Mouse (Mus musculus): ENCODE measurements around the gene Rab8b.
"Not testable (repeated sequence)": the region's sequence is repeated elsewhere in the genome, so short reads cannot be mapped to it uniquely, and the experiment has no call there.

The Rab8b gene

DNA sequence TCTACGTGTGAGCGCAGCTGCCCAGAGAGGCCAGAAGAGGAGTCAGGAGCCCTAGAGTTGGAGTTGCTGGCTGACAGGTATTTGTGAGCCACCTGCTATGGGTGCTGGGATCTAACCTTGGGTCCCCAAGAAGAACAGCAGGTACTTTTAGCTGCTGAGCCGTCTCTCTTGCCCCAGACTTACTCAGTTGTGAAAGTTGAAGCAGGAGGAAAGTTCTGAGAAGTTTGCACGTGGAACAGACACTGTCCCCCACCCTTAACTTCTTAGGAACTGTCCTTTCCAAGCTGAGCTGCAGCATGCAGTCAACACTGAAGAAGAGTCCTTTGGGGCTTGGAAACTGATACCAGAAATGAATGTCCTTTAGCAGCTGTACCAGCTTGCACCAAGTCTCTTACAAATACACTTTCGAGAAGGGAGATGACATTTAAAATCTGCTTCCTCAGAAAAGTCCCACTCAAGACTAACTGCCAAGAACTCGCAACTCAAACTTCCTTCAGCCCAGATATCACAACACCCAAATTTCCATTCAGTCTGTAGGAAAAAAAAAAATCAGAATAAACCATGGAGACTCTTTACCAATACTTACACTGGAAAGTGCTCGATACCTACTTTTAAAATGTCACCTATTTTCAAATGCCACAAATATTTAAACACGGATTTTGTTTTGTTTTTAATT, 2.1 kb downstream of the Rab8b start:
- DNase-seq (ENCODE audit: inconsistent ontology term) = no peak

DNA sequence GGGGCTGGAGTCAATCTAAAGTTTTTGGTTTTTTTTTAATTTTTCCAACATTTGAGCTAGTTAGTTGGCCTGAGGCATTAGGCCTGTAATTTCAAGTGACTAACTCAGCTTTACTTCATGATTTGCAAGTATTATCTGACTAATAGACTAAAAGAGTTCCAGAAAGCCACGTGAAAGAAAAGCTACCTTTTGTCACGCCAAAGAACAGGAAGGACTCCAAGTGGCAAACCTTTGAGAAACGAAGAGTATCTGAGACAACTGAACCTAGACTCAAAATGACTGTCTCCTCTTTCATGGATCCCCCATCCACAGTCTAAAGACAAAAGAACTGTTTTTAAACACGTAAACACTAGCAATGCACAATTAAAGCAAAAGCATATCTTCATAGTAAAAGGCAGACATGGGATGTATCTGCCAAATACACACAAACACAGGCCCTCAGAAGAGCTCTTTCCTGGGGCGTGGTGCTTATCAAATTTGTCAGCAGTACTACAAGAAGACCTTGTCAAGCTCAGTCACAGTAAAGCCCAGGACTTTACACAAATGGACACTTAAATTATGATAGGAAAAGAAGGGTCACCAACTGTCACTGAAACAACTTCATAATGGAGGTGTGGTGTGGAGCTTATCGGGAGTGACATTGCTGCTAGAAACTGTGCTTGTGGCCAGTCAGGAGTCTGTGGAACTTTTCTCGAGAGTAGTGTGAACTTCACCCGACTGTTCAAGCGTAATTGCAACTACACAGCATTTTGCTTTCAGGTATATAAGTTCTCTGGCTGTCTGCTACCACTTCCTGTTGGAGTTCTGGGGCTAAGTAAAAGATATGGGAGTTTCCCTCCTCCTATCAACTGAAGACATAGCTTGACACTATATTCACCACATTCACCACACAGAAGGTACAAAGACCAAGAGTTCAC, 3.4 kb downstream of the Rab8b start:
- DNase-seq (ENCODE audit: inconsistent ontology term) = no peak

DNA sequence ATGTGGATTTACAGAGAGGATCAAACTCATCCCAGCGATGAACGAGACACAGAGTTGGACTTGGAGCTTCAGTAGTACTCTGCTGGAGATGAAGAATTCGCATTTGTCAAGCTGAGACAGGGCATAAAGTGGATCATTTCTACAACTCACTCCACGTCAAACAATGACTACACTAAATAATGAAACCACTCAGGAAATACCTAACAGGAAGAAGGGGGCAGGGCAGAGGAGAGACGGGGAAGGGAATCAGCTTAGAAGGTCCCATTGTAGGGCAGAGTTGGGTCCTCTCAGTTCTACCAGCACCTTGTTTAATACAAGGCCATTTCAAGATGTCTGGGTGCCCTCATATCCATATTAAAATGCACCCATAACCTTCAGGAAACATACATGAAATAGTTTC, 4.1 kb downstream of the Rab8b start:
- no peak for DNase-seq (ENCODE audit: inconsistent ontology term)

- no peak for DNase-seq (ENCODE audit: inconsistent ontology term)
These were observed 4.9 kb downstream of the Rab8b start for GRCm38 (mm10) chr9:66914540-66914939.

DNA sequence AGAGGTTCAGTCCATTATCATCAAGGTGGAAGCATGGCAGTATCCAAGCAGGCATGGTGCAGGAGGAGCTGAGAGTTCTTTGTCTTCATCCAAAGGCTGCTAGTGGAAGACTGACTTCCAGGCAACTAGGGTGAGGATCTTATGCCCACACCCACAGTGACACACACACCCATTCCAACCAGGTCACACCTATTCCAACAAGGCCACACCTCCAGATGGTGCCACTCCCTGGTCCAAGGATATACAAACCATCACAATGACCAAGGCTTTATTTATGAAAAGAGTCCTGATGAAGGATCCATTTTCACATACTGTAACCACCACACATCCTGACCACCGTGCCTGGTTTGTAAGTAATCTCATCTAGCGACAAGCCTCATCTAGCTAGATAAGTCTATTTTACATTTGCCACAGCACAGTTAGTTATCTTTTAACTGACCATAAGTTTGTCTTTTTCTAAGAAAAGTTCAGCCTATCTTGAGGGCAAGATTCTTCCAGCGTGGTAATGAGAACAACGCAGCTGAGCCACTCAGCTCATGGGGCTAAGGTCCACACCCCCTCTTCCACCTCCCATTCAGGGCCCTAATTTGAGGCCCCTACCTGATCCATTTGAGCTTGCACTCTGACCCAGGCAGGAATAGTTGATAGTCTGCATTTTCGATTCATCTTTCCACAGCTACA, 6.1 kb downstream of the Rab8b start:
- not testable (repeated sequence) for DNase-seq (ENCODE audit: inconsistent ontology term)

DNA sequence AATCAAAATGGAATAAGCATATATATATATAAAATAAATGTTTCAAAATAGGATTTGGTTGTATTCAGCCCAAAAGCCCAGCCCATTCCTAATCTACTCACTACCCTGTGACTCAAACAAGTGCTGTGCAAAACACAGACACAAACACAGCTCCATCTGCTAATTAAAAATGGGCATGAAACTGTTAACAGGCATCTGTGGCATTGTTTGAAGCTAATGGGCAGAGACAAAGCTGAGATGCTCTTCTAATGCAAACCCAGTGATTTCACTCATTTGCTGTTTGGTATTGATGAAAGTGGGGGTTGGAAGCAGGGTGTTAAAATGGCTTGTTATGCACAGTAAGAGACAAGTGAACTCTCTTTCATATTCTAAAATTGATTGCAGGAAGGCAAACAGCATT, 7.2 kb downstream of the Rab8b start:
- peak; percentile 52 for DNase-seq (ENCODE audit: inconsistent ontology term)

DNA sequence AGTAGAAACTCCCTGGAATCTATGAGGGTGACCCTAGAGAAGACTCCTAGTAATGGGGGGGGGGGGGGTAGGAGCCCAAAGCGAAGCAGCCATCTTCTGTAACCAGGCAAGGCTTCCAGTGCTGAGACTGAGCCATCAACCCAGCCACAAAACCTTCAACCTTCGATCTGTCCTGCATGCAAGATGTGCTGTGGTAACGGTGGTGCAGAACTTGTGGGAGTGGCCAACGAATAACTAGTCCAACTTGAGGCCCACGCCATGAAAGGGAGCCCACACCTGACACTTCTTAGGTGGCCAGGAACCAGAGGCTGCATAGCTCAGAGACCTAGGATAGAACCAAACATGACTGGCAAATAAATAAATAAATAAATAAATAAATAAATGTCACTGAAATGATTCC, 8.8 kb downstream of the Rab8b start:
- no peak for DNase-seq (ENCODE audit: inconsistent ontology term)

GRCm38 (mm10) chr9:66909922-66910321, 9.6 kb downstream of the Rab8b start:
- no peak for DNase-seq (ENCODE audit: inconsistent ontology term)

GRCm38 (mm10) chr9:66907746-66908397, 11.6 kb downstream of the Rab8b start:
- no peak for DNase-seq (ENCODE audit: inconsistent ontology term)

DNA sequence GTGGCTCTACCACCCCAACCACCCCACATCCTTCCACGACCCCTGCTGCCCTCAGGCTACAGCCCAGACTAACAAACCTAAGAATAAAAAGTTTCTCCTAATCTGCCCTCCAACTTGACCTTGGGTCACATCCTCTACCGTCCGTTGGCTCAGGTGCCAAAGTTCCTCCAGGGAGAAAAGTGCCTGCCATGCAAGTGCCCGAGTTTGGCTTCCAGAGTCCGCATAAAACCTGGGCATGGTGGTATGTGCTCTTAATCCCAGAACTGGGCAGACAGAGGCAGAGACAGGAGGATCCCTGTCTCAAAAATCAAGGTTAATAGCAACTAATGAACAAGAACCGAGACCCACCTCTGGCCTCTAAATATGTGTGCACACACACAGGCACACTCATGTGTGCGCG, 12.4 kb downstream of the Rab8b start:
- no peak for DNase-seq (ENCODE audit: inconsistent ontology term)

DNA sequence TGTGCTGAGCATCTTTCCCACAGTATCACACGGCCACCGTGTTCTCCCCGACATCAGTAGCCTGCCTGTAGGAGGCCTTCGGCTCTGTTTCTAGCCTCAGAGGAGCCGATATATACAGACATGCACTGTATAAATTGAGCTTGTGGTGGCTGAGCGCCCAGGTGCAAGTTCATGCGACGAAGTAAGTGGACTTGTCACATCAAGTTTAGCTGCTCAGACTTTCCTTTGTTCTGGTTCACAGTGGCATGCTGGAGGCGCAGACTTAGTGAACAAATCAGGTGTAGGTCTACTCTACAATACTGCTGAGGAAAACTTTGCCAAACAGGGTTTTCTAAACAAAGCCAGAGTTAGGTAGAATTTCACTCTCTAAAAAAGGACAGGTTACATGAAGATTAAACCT, 13.5 kb downstream of the Rab8b start:
- peak; percentile 47 for DNase-seq (ENCODE audit: inconsistent ontology term)

DNA sequence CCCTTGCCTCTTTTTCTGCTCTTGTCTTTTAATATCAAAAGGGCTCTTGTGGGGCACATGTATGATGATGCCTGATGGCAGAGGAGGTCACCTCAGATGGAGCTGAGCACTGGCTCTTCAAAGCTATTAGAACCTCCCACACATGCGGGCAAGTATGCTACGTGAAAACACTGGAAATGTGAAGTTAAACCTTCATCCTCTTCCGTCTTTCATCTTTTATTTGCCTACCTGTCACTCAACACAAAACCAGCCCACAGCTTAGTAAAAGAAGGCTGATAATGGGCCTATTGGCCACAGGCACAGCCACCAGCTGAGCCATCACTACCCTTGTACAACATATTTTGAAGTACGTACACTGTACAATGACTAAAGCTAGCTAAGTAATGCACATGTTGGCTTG, 20.0 kb downstream of the Rab8b start:
- DNase-seq (ENCODE audit: inconsistent ontology term) = no peak

DNA sequence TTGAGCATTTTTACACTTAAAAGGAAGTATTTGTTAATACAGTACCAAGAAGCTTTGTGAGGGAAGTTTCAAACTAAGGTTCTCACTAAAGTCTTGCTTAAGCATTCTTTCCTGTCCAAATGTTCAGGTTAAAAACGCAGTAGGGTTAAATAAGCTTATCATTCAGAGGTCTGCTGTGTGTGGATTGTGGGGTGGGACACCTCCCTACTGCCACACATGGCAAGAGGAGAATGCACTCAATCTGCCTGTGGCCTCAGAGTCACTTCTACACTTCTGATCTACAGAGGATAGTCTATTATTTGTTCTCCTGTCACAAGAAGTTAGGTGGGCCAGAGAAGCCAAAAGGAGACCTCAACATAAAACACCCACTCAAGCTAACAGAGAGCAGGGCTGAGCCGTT, 20.4 kb downstream of the Rab8b start:
- no peak for DNase-seq (ENCODE audit: inconsistent ontology term)

GRCm38 (mm10) chr9:66897851-66898250, 21.6 kb downstream of the Rab8b start:
- DNase-seq (ENCODE audit: inconsistent ontology term) = no peak

- DNase-seq (ENCODE audit: inconsistent ontology term) = no peak
These were observed 22.5 kb downstream of the Rab8b start for GRCm38 (mm10) chr9:66896951-66897350.

DNA sequence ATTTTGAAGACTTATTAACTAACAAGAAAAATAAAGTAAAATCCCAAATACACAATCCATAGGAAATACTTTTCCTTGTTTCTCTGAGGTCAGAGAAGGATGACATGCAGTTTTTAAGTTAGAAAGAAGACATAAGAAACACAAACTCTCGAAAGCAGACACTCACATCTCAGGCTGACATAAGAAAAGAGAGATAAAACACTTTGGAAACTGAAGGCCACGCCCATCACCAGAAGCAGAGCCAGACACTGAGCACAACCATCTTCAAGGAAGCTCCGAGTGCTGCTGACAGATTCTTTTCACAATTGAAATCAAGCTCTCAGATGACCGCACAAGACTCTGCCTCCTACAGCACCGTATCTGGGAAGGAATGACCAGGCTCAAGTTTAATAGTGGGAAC, 23.5 kb downstream of the Rab8b start:
- no peak for DNase-seq (ENCODE audit: inconsistent ontology term)

DNA sequence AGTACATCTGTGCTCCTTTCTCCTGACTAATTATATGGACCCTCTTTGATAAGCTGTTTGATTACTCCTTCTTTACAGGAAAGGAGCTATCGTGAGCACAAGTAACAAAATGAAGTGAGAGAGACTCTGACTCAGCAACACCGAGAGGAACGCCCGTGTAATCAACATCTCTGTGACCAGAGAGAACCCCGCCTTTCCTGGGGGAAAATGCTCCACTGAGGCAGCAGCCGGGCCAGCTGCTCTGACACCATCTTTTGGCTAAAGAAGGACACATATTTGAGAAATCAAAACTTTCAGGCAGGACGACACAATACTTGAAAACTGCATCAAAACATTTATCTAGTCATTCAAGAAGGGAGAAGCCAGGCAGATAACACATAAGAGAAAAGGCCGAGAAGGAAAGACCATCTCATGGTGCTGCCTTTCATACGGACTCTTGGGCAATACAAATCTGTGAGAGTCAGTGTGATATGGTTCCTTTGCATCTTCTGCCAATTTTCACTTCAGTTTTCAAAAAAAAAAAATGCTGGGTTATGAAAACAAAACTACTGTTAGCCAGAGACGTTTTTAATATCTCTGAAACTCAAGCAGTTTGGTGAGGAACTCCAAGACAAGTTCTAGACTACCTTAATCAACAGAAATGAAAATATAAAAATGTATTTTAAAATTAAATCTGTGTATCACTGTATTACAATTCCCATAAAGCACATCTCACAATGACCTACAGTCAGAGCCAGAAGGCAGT, 24.3 kb downstream of the Rab8b start:
- no peak for DNase-seq (ENCODE audit: inconsistent ontology term)

GRCm38 (mm10) chr9:66894421-66894820, 25.1 kb downstream of the Rab8b start:
- no peak for DNase-seq (ENCODE audit: inconsistent ontology term)

DNA sequence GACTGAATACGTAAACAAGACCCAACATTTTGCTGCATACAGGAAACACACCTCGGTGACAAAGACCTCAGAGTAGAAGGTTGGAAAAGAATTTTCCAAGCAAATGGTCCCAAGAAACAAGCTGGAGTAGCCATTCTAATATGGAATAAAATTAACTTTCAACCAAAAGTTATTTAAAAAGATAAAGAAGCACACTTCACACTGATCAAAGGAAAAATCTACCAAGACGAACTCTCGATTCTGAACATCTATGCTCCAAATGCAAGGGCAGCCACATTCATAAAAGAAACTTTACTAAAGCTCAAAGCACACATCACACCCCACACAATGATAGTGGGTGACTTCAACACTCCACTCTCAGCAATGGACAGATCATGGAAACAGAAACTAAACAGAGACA, 27.0 kb downstream of the Rab8b start:
- DNase-seq (ENCODE audit: inconsistent ontology term) = not testable (repeated sequence)

DNA sequence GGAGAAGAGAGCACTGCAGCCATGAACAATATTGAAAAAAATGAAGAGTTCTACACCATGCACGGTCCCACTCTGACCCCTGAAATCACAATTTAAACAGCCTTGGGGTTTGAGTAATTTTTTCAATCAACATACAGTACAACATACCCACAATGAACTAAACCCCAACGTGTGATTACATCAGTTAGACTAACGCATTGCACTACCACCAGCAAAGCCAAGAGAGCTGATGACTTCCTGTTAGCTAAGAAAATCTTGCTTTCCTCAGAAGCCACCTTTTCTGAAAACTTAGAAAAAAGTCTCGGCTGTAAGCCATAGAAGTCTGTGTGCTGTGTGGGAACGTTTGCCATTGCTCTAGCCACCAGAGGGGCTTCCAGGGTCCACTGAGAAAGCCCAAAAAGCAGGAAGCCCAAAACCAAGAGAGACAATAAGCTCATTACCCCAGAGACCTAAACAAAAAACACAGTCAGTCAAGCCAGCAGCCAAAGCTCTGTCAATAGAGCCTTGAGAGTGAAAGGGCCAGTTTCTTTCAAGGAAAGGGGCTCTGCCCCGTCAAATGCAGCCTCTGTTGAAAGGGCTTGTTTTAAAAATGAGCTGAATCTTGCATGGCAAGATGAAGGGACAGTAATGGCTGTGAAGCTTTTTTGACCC, 31.4 kb downstream of the Rab8b start:
- DNase-seq (ENCODE audit: inconsistent ontology term) = no peak
